Mouse (Mus musculus) splenic B cell, adult 2 months (primary cell): Measurements from ENCODE around the gene Kcns1.
"Not testable (repeated sequence)": the region's sequence is repeated elsewhere in the genome, so short reads cannot be mapped to it uniquely, and the experiment has no call there.

Experiments used
- DNase-seq: peaks from one replicate; pipeline ENCODE4 v3.0.0-alpha.2; 2011; ENCODE audit warnings: low read depth, low spot score
- H3K27me3 ChIP-seq: 2 replicates; pipeline ENCODE4 v1.6.1; 2012; ENCODE audit warnings: mild to moderate bottlenecking, low read length, moderate library complexity, mixed read lengths; ENCODE audit not compliant: control insufficient read depth, poor library complexity, insufficient read depth, severe bottlenecking
- H3K36me3 ChIP-seq: 2 replicates; pipeline ENCODE4 v1.6.1; 2012; ENCODE audit warnings: mild to moderate bottlenecking, low read length, moderate library complexity, mixed read lengths; ENCODE audit not compliant: control insufficient read depth, poor library complexity, insufficient read depth, severe bottlenecking

Gene Kcns1

DNA sequence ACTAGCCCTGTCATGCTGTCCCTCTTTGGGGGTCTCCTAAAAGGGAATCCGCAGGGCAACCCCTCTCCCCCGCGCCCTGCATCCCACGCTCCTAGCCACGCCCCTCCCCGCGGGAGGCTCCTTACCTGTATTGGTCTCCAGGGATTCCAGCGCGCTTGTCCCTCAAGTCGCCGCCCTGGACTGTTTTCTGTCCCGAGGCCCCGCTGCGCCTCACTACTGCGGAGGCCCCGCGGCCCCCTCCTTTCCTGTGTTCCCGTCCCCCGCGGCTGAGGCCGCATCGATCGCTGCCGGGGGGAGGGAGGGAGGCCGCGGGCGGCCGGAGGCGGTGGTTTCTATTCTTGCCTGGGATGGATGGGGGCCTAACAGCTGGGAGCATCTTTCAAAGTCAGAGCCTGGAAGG, at the start of gene Kcns1:
Kcns1 (minus strand) TSS at position 212 of the 400 bp plus-strand sequence.
- Histone ChIP-seq H3K36me3 (no peaks in the 10 kb centered on the region), H3K27me3 (no peaks in the 10 kb centered on the region)
- DNase-seq, result no peak

DNA sequence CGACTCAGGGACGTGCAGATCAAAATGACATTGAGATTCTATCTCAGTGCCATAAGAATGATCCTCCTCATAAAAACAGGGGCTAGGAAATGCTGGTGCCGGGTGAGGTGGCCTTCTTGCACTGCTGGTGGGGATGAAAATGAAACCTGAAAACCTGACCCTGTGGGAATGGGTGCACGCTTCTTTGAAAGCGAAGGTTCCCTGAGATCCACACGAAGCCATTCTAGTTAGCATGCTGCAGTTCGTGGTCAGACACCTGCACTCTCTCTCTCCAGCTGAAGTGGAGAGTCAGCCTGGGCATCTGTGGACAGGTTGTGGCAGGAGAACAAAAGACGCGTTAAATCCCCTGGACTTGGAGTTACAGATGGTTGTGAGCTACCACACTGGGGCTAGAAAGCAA, 48.4 kb upstream of the Kcns1 start:
- DNase-seq, result no peak
- H3K27me3 ChIP-seq, result no peaks in the 10 kb centered on the region
- H3K36me3 ChIP-seq, result no peaks in the 10 kb centered on the region

DNA sequence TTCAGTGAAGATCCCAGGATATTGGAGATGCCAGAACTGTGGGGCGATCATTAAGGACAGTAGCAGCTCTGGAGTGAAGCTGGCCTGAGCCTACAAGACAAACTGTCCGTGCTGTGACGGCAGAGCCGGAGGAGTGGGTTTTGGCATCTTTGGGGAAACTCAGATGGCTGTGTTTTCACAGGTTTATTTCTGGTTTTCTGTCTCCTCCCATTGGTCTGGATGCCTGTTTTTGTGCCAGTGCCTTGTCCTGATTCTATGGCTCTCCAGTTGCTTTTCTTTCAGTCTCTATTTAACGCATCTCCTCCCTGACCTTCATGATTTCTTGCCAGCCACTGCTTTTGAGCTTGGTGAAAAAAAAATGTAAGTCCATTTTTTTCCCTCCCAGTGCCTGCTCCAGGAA, 41.8 kb upstream of the Kcns1 start:
- DNase-seq, result no peak
- H3K36me3 ChIP-seq, result no peaks in the 10 kb centered on the region
- no peaks in the 10 kb centered on the region for H3K27me3 ChIP-seq

DNA sequence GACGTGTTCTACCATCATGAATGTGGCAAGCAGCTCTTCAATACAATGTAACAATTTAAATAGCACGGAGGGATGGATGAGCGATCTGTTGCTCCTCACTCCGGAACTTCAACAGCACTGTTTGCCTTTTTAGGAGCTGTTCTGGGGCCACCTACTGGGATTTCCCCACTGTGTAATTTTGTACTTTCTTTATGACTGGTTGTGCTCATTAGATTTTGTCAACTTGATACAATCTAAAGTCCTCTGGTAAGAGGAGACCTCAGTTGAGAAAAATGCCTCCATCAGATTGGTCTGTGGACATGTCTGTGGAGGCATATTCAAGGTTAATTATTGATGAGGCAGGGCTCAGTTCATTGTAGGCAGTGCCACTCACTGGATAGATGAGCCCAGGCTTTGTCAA, 40.0 kb upstream of the Kcns1 start:
- H3K27me3 ChIP-seq, result no peaks in the 10 kb centered on the region
- DNase-seq, result no peak
- no peaks in the 10 kb centered on the region for H3K36me3 ChIP-seq

DNA sequence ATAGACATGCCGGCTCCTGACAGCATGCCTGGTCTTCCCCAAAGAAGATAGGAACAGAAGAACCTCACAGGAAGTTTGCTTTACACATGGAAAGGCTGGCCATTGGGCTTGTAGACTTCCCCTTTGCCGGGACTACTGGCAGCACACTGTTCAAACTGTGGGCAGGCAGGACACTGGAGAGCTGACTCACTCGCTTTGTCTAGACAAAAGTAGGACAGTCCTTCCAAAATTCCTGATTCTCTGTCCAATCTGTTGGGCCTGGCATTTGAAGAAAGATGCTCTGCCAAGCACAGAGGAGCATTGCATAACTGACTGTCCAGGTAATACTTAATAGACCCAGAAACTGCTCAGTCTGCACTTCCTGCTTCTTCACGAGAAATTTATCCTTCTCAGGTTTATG, 35.8 kb upstream of the Kcns1 start:
- Histone ChIP-seq H3K36me3 (no peaks in the 10 kb centered on the region), H3K27me3 (no peaks in the 10 kb centered on the region)
- no peak for DNase-seq

DNA sequence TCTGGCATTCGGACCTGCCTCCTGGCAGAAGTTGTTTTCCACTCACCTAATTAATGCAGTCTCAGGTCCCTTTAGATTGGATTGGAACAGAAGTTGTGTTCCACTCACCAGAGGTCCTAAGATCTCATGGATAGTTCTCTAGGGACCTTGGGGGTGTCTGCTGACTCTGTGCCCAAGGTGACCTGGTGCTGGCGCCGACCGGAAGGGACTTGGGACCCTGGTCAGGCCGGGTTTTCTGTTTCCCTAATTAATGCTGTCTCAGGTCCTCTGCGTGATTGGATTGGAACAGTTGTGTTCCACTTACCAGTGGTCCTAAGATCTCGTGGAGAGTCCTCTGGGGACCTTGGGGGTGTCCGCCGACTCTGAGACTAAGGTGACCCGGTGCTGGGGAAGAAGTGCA, 35.1 kb upstream of the Kcns1 start:
- H3K36me3 ChIP-seq, H3K27me3 ChIP-seq, DNase-seq: not testable (repeated sequence)

DNA sequence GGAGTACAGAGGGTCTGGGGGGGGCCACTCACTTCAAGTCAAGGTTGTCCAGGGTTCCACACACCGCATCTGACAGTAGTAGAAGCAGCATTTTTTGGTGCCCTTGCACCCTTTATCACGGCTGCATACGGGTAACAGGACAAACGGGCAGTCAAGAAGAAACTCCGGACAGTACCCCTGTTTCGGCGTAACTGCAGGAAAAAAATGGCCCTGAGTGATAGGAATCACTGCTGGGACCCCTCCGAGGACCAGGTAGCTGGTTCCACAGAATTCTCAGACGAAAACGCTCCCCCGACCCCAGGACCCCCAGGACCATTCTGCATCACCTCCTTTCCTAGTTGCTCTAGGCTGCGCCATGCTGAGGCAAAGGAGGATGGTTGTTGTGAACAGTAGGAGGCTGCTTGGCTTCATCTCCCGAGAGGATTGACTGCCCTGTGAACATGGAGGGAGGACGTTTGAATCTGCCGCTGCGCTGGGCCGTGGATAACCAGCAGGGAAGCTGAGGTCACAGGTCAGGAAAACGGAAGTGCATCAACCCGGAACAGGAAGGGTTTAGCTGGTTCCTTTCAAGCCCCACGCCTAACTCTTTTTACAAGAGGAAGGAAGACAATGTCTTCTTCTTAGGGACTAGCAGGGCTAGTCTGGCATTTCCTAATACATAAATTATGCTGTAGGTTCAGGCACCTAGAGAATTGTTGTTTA, 28.9 kb upstream of the Kcns1 start, which contains the start of gene Wfdc15a:
Wfdc15a (minus strand) TSS at position 505 of the 702 bp plus-strand sequence.
- H3K36me3 ChIP-seq, result no peaks in the 10 kb centered on the region
- no peak for DNase-seq
- no peaks in the 10 kb centered on the region for H3K27me3 ChIP-seq

DNA sequence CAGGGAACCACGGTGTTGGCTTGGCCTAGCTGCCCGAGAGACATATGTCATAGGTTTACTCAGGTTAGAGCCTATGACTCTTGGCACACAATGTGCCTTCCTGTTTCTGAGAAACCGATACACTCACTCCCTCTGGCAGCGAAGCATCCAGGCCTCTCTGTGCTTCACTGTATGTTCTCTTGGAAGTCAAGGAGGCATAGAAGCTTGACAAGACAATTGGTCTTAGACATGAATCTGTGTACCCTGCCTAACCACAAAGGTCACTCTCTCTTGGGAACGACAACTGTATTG, 25.7 kb upstream of the Kcns1 start:
- no peaks in the 10 kb centered on the region for H3K27me3 ChIP-seq
- H3K36me3 ChIP-seq, result no peaks in the 10 kb centered on the region
- no peak for DNase-seq

DNA sequence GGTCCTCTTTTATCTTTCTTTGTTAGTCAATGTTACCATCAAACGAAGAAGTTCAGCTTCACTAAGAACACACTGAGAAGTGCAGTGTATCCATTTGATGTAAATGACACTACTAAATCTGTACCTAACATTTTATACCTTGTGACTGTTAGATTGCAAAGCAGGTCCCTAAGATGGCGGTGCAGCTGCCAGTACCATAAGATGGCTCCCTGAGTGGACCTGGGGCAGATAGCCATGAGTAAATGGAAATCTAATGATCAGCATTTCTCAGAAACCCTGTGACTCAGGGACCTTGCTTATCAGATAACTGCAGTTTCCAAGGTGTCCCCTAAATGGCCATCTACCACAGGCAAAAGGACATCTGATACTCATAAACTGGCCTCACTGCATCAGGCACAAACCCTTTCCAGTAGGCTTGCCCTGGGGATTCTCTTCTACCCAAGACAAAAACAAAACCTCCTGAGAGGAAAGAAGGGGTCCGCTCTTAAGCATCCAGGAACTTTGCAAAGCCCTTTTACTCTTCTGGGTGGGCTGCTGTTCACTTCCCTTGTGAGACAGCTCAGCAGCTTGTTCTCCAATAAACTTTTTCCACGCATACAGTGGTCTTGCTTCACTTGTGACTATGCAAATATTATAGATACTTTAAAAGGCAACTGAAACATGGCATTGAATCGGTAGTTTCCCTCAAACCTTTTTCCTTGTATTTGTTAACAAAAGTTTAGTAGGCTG, 25.2 kb upstream of the Kcns1 start:
- Histone ChIP-seq H3K36me3 (no peaks in the 10 kb centered on the region), H3K27me3 (no peaks in the 10 kb centered on the region)
- DNase-seq, result no peak

DNA sequence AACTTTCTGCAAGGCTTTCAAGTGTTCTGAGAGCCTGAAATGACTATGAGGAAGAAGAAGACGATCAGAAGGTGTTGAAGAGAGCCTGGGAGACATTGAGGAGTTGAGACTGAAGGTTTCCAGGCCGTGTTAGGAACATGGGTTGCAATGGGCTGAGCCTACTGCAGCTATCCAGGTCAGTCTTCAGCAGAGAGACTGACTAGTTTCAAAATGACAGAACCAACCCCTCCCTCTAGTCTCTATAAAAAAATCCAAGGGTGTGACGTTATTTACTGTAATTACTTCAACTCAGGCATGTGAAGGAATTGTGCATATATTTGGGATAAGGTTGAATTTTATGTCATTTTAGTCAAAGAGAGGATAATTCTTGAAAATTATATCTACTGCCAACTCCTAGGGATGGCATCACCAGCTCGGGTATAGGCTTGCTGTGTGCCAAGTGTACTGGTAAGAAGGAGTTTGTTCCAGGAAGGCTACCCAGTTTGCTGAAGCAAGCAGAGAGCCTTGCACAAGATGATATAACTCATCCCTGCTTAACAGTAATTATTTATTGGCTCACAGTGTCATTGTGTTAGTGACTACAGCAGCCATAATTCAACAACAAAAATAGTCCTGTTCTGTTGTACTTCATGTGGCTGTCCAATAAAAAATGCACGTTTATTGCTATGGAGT, 24.2 kb upstream of the Kcns1 start:
- no peaks in the 10 kb centered on the region for H3K36me3 ChIP-seq
- DNase-seq, result no peak
- no peaks in the 10 kb centered on the region for H3K27me3 ChIP-seq

DNA sequence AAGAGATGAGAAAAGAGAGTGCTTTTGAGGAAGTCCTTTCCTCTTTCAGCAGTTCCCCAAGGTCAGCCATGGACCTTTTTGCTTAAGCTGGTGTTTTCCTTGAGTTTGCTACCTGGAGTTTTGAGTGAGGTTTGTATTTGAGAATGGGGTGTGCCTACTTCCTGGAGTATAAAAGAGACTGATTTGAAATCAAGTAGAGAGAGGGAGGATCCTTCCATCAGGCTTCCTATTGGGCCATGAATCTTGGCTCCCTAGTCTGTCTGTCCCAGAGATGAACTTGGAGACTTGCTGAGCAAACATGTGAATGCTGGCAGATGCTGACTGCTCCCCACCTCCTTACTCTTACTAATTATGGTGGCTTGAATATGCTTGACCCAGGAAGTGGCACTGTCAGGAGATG, 21.4 kb upstream of the Kcns1 start:
- DNase-seq, result no peak
- Histone ChIP-seq H3K27me3 (no peaks in the 10 kb centered on the region), H3K36me3 (no peaks in the 10 kb centered on the region)

DNA sequence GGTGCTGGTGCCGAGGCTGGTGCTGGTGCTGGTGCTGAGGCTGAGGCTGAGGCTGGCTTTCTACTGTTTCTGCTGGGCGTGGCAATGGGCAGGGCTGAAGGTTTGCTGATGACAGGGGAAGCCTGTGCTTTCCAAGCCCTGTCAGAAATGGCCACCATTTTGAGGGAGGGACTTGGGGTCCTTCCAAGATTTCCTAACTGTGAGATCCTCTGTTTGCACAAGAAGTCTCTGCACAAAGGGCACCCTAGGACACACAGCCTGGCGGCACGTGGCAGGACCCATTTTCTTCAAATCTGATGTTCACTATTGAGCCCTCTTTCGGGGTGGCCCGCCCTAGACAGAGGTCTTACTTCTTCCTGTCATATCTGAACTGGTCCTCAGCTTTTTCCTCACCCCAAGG, 19.7 kb upstream of the Kcns1 start, which contains the start of gene Wfdc12:
Wfdc12 (minus strand) TSS at position 33 of the 400 bp plus-strand sequence.
- DNase-seq, result no peak
- Histone ChIP-seq H3K36me3 (no peaks in the 10 kb centered on the region), H3K27me3 (no peaks in the 10 kb centered on the region)

DNA sequence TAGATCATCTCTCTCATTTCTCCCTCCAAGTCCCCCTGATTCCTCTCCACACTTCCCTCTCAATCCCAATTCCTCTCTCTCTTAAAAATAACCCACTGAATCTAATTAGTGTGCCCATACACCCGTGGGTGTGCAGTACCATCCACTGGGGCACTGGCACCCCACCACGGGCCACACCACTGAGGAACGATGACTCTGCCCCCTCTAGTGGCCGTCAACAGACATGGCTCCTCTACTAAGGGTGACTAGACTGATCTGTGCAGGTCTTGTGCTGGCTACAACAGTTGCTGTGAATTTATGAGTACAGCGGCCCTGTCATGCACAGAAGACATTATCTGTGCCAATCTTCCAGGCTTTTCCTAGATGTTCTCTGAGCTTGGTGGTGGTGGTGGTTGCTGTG, 17.8 kb upstream of the Kcns1 start:
- DNase-seq, result peak; percentile 65
- no peaks in the 10 kb centered on the region for H3K36me3 ChIP-seq
- no peaks in the 10 kb centered on the region for H3K27me3 ChIP-seq

DNA sequence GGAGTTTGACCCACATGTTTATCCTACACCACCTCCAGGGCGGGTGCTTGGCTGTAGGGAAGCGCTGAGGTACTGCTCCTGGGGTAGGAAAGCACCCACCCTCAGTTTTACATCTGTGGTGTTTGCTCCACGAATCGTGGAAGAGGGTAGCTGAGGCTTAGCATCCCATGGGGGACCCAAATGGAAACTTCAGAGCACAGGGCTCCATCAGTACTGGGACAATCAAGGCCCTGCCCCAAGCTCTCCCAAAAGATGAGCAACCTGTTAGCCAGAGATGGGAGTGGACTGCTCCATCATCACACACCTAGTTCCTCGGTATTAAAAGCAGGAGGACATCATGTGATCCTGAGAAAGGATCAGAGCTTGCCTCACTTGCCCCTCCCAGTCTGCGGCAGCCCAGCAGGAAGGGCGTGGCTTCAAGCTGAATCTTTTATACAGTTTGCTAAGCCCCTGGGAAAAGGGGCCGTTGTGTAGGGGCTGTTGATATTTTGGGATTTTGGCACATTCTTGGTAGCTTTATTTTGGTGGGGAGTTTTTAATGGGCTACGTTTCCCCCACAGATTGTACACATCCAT, 13.3 kb upstream of the Kcns1 start:
- Histone ChIP-seq H3K27me3 (no peaks in the 10 kb centered on the region), H3K36me3 (no peaks in the 10 kb centered on the region)
- DNase-seq, result peak; percentile 14

DNA sequence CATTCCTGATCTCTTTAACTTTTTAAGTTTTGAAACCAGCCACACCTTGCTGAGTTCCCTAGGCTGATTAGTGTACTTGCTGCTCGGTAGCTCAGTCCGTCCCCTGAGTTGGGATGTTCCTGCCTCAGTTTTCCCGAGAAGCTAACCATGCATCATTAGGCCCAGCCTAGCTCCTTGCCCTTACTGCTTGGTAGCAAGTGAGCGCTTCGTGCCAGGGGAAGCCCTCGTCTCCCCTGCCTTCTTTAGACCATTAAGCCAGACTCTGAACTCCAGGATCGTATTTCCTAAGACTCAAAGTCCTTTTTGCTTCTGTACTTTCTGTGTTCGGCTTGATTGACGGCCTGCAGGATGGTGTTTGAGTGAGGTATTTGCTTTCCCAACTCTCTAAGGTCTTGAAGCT, 12.4 kb upstream of the Kcns1 start:
- no peak for DNase-seq
- Histone ChIP-seq H3K27me3 (no peaks in the 10 kb centered on the region), H3K36me3 (no peaks in the 10 kb centered on the region)
